Mouse (Mus musculus) embryonic facial prominence, embryonic 12.5 days (tissue): ENCODE measurements around the gene Irak4. TPM values are rescaled to one million over a fixed set of nuclear protein-coding genes. Genes with fewer than 3 reads are reported as not detected.

Experiments used
- polyA plus RNA-seq: library from polyadenylated mRNA; unstranded; fragments of >200 nt; fragmentation: Nextera tagmentation; extraction: Ambion mirVana; gene quantifications from 2 replicates; pipeline ENCODE4 v1.2.1, GENCODE M21; 2016

Gene Irak4
- polyA plus RNA-seq, 1 experiment from 2014 or later = 4.5 TPM

Other genes starting within 250 kb of the Irak4 start
- 11.7 and 12.7 TPM in 2 replicates for gene Adamts20, start 78.2 kb upstream of the Irak4 start, polyA plus RNA-seq
- 12.0 and 12.7 TPM in 2 replicates for gene Pus7l, start 96 bp upstream of the Irak4 start, polyA plus RNA-seq
- 67.7 and 68.0 TPM in 2 replicates for gene Twf1, start 46.2 kb downstream of the Irak4 start, polyA plus RNA-seq
- gene Tmem117, start 85.6 kb downstream of the Irak4 start, polyA plus RNA-seq = 2.5 and 3.2 TPM in 2 replicates